Mouse (Mus musculus) adrenal gland, postnatal 36 days (tissue): ENCODE data around the gene Nat9. TPM values are rescaled to one million over a fixed set of nuclear protein-coding genes. Genes with fewer than 3 reads are reported as not detected.
A peak's percentile ranks its signal among the peaks of the same experiment; 100 is the strongest.

ENCODE experiments used
- DNase-seq, 2 experiments: peaks; one replicate each; pipeline ENCODE4 v3.0.0; 2021; ENCODE audit warnings: mixed read lengths in 1 of 2
- total RNA-seq, 2 experiments: library from RNA; stranded (reverse); gene quantifications; 2 replicates each; pipeline ENCODE4 v1.2.3; 2021

Gene Nat9
- total RNA-seq, 2 experiments from 2014 or later = 26.7 to 29.4 TPM

GRCm38 (mm10) chr11:115178766-115179165, 8.9 kb downstream of the Nat9 start:
- no peak for DNase-seq

- peak; percentile 67 to 70 for DNase-seq
Observed at GRCm38 (mm10) chr11:115177559-115178195, 10.0 kb downstream of the Nat9 start.

- no peak for DNase-seq
Observed at GRCm38 (mm10) chr11:115176399-115177190, 11.1 kb downstream of the Nat9 start.

DNA sequence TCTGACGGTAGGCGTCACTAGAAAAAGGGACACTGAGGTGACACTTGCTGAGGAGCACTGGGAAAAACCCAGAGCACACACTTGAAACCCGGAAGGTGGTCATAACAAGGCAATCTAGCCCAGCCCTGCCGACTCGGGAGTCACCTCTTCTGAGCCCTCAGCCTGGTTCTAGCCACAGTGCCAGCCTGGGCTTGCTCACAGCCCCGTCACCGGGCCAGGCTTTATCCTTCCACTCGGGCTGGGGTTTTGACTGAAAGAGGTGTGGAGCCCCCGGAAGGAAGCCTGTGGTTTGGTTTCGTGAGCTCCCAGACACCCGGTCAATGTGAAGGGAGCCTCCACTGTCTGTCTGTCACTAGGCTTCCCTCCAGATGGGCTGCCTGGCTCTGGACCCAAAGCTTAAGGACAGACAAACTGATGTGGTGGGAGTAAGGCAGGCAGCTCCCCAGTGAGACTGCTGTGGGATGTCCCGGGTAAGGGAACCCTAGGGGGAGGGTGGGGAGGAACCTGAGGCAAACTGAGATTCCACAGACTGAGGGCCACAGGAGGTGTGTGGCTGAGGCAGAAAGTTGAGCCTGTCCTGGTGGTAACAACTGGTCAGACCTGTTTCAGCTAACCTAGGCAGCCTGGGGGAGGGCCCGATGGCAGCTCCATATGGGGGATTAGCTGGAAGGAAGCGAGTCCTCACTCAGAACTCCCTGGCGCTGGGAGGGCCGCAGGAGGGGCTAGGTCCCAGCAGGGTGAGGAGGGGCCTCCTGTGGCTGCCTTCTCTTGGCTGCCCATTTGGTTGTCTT, 13.9 kb downstream of the Nat9 start:
- DNase-seq = no peak

GRCm38 (mm10) chr11:115172825-115173287, 14.8 kb downstream of the Nat9 start:
- peak; percentile 40 to 67 for DNase-seq

DNA sequence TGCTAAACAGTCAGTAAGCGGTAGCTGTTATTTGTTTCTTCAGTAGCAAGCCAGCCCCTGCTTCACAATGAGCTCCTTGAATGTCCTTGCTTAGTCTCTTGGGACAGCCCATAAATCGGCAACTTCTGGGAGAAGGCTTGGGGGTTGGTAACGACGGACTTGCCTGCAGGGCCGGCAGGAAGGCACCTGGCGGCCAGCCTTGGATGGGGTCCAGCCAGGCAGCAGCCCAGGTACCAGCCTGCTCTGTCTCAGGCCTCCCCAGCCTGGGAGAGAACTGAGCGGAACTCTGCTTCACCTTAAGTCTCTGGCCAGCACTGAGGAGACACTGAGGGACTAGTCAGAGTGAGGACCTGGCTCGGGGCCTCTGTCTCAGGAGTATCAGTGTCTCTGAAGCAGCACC, 16.5 kb downstream of the Nat9 start:
- DNase-seq = no peak

GRCm38 (mm10) chr11:115169430-115169829, 18.2 kb downstream of the Nat9 start:
- no peak for DNase-seq

DNA sequence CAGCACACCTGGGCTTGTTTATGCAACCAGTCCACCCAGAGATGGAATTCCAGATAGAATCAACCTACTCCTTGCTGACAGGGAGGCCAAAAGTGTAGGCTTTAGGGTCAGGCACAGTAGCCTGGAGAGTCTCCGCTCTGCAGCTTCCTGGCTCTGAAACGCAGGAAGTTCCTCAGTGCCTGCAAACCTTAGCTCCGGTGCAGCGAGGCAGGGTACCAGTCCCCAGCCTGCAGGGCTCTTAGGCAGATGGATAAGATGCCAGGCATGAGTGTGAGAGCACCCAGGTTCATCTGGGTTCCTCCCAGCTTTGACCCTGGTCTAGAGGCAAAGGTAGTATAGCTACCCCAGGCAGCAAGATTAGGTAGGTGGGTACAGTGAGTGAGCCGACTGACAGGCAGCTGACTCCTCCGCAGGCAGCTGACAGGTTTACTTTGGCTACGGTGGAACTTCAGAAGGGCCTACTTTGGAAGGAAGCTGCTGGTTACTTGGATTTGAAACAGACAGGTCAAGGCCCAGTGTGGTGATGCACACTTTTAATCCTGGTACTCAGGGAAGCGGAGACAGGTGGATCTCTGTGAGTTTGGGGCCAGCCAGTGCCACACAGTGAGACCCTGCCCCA, 19.9 kb downstream of the Nat9 start:
- no peak for DNase-seq

- DNase-seq = no peak
Observed at GRCm38 (mm10) chr11:115166776-115167175, 20.9 kb downstream of the Nat9 start.

GRCm38 (mm10) chr11:115164976-115165374, 22.7 kb downstream of the Nat9 start:
- DNase-seq = peak; percentile 80 to 82

GRCm38 (mm10) chr11:115164341-115164975, 23.2 kb downstream of the Nat9 start:
- peak in 1 of 2 experiments; percentile 55 for DNase-seq

DNA sequence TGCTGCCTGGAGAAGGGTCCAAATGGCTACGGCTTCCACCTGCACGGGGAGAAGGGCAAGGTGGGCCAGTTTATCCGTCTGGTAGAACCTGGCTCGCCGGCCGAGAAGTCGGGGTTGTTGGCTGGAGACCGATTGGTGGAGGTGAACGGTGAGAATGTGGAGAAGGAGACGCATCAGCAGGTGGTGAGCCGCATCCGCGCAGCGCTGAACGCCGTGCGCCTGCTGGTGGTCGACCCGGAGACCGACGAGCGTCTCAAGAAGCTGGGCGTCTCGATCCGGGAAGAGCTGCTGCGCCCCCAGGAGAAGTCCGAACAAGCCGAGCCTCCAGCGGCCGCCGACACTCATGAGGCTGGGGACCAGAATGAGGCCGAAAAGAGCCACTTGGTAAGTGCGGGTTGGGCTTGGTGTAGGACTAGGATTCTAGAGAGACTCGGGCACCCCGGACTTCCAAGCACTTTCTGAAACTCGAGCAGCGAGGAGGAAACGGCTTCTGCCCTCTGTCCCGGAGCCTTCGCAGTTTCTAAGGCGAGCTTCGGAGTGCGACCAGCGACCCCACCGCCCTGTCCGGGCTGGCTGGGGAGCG, 24.0 kb downstream of the Nat9 start:
- DNase-seq = peak; percentile 39 to 50

DNA sequence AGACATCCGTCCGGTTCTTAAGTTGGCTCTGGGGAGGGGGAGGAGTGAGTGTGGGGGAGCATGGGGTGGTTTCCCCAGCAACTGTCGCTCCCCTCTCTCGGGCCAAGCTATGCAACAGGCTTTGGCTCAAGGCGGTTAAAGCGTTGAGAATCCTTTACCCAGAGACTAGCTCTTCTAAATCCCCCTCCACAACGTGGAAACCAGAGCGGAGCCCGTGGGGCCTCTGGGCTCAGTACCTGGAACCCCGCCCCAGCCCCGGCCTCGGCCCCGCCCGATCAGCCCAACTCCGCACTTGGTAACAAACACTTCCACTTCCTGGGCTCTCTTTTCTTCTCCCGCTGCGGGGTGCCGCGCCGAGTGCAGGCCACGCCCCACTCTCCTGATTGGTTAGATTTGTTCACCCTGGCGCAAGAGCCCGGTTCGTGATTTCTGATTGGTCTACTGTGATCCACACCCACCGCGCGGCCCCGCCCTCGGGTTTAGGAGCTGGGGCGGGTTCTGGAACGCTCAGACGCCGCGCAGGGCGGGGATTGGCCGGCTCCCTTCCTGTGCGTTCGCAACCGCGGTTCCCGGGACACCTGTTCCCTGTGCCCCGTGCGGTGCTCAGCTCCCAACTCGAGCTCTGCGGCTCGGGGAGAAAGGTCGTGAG, 24.7 kb downstream of the Nat9 start, which contains the start of gene Slc9a3r1:
Slc9a3r1 (plus strand) TSS at position 510 of the 649 bp plus-strand sequence.
- DNase-seq = peak; percentile 99

DNA sequence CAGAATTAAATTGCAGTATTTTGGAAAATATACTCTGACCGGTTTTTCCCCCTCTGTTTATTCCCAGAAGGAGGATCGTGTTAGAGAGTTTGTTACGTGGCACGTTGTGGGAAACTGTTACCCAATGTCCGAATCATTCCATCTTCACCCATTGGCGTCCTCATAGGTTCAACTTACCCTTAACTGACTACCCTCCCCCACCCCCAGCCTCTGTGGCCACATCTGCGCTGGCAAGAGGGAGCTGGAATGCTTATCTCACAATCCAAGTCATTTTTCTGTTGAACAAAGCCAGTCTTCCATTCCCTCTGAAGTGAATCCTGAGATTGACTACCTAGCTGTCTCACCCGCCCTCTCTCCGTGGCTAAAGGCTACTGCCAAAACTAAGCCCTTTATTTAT, 25.5 kb downstream of the Nat9 start:
- DNase-seq = no peak

- DNase-seq = no peak
Observed at GRCm38 (mm10) chr11:115161578-115162204, 26.0 kb downstream of the Nat9 start.

DNA sequence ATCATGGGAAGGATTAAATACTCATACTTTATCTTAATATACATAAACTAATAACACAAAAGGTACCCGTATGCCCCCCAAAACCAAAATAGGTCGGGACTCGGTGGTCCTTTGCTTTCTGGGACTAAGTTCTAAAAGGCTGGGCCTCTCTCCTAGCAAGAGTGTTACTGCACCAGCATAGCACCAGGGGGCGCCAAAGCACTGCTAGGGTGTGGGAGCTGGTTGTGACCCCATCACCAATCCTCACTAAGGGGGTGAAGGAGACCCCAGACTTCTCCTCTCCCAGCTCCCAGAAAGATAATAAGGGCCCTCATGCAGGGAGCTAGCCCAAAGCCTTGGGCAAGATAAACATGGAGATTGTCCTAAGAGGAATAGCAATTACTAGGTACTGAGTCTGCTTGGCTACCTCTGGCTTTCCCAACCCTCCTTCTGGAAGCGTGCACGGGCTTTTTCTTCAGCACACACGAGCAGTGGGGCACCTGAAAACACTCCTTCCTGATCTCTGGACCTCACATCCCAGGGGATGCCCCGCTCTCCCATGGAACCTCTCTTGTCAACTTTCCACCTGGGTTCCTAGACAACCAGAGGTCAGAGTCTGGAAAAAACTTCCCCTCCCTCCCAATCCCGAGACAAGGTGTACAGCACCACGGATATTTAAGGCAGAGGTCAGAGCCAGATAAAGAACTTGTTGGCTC, 26.6 kb downstream of the Nat9 start:
- peak; percentile 83 to 91 for DNase-seq

GRCm38 (mm10) chr11:115160016-115160797, 27.5 kb downstream of the Nat9 start:
- DNase-seq = peak; percentile 85 to 88

DNA sequence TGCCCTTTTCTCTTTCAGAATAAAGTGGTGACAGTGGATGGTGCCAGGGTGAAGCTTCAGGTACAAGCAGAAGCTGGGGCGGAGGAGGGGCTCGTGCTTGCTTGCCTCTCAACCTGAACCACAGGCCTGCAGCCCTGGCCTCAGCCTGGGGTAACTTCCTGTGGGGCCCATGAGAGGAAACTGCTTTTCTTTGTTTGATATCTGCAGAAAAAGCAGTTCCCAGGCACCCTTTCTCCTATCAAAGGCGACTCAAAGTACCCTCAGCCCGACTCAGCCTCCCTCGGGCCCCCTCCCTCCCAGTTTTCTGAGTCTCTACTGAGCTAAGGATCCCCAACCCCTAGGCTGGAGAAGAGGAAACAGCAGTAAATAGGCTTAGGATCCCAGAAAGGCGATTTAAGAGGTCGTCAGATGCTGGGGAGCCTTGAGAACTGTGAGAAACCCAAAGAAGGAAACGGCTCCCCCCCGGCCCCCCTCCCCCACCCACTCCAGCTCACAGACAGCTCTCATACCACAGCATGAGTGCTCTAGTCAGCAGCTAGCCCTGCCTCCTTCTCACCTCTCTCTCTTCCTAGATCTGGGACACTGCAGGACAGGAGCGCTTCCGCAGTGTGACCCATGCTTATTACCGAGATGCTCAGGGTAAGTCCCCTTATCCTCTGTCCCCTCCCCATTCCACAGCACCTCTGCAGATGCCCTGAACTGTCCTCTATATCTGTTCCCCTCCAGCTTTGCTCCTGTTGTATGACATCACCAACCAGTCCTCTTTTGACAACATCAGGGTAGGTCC, 29.5 kb downstream of the Nat9 start:
- DNase-seq = no peak
